Mouse (Mus musculus) liver, embryonic 12.5 days (tissue): ENCODE data around the gene Cacnb4. TPM values are rescaled to one million over a fixed set of nuclear protein-coding genes. Genes with fewer than 3 reads are reported as not detected.

Experiments used
- ATAC-seq: fragments of 200-750 bp; cut with Nextera tagmentation; 2 replicates; pipeline ENCODE4 v1.8.0; 2017; ENCODE audit warnings: moderate number of reproducible peaks, mild to moderate bottlenecking, moderate library complexity
- H3K27ac ChIP-seq: fragments of 300-500 bp; sonication (generic); 2 replicates; pipeline ENCODE4 v1.5.1; 2016; ENCODE audit warnings: mild to moderate bottlenecking
- H3K27me3 ChIP-seq: fragments of 300-500 bp; sonication (generic); replicated peaks from 2 replicates; pipeline ENCODE4 v1.6.1; 2016; ENCODE audit warnings: mild to moderate bottlenecking, moderate library complexity
- H3K36me3 ChIP-seq: fragments of 300-500 bp; sonication (generic); 2 replicates; pipeline ENCODE4 v1.6.1; 2016; ENCODE audit warnings: mild to moderate bottlenecking, moderate library complexity
- H3K4me1 ChIP-seq: fragments of 300-500 bp; sonication (generic); 2 replicates; pipeline ENCODE4 v1.6.1; 2016
- H3K4me2 ChIP-seq: fragments of 300-500 bp; sonication (generic); 2 replicates; pipeline ENCODE4 v1.6.1; 2016; ENCODE audit warnings: mild to moderate bottlenecking, moderate library complexity
- H3K4me3 ChIP-seq: fragments of 300-500 bp; sonication (generic); 2 replicates; pipeline ENCODE4 v1.5.1; 2016; ENCODE audit warnings: mild to moderate bottlenecking, moderate library complexity
- H3K9ac ChIP-seq: fragments of 300-500 bp; sonication (generic); 2 replicates; pipeline ENCODE4 v1.6.1; 2016; ENCODE audit warnings: mild to moderate bottlenecking, moderate library complexity
- H3K9me3 ChIP-seq: fragments of 300-500 bp; sonication (generic); replicated peaks from 2 replicates; pipeline ENCODE4 v1.6.1; 2016; ENCODE audit warnings: mild to moderate bottlenecking, moderate library complexity
- WGBS: fragments of 180-500 bp; shearing (Covaris S2); methylation state at CpG from one replicate; pipeline ENCODE4 v1.1.7; 2016; ENCODE audit not compliant: insufficient replicate concordance; 5-methylcytosine and 5-hydroxymethylcytosine counted together
- polyA plus RNA-seq: library from polyadenylated mRNA; unstranded; fragments of >200 nt; fragmentation: Nextera tagmentation; extraction: Ambion mirVana; gene quantifications from 2 replicates; pipeline ENCODE4 v1.2.1, GENCODE M21; 2016

Gene Cacnb4
- polyA plus RNA-seq, 1 experiment from 2014 or later: 0.31 TPM

- Histone ChIP-seq H3K27ac (no peak overlapping the region), H3K4me3 (no peak overlapping the region), H3K4me1 (no peaks in the 10 kb centered on the region), H3K9ac (no peak overlapping the region), H3K4me2 (no peak overlapping the region), H3K36me3 (no peaks in the 10 kb centered on the region), H3K27me3 (peaks cover 31% of the 10 kb centered on the region), H3K9me3 (no peaks in the 10 kb centered on the region)
- 66% methylated on average over 13 of the region's 13 CpGs for WGBS
- no peak for ATAC-seq
Observed at GRCm38 (mm10) chr2:52511799-52512198, 164.8 kb downstream of the Cacnb4 start.

GRCm38 (mm10) chr2:52509779-52510500 is 166.7 kb downstream of the Cacnb4 start:
- no peak overlapping the region for H3K27ac ChIP-seq
- peaks cover 28% of the 10 kb centered on the region for H3K27me3 ChIP-seq
- no peaks in the 10 kb centered on the region for H3K9me3 ChIP-seq
- WGBS: 68% methylated on average over 19 of the region's 19 CpGs
- ATAC-seq: no peak
- H3K4me2 ChIP-seq: no peak overlapping the region
- no peaks in the 10 kb centered on the region for H3K36me3 ChIP-seq
- no peak overlapping the region for H3K4me3 ChIP-seq
- H3K4me1 ChIP-seq: no peaks in the 10 kb centered on the region
- no peak overlapping the region for H3K9ac ChIP-seq

DNA sequence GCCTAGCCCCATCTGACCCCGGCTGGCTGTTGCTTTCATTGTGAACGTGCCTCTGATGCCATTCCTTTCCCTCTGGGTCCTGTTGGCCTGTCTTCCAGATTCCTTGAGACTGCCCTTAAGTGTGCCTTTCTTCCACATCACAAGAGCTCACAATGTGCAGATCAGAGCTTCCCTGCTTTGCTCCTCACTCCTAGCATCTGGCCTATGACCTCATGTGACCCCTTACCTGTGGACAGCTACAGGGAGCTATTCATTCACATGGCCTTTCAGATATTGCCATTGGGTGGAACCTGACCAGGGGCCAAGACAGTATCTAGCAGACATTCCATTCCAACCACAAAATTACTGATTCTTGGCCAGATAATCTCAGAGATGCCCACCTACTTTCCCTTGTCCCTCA is 171.5 kb downstream of the Cacnb4 start:
- Histone ChIP-seq H3K4me3 (no peak overlapping the region), H3K36me3 (no peaks in the 10 kb centered on the region), H3K9ac (no peak overlapping the region), H3K9me3 (no peaks in the 10 kb centered on the region), H3K27me3 (peaks cover 12% of the 10 kb centered on the region; the same call in 1 of the 2 replicates), H3K27ac (no peak overlapping the region), H3K4me2 (no peak overlapping the region), H3K4me1 (no peaks in the 10 kb centered on the region)
- WGBS: 73% methylated on average over 2 of the region's 2 CpGs
- no peak for ATAC-seq

DNA sequence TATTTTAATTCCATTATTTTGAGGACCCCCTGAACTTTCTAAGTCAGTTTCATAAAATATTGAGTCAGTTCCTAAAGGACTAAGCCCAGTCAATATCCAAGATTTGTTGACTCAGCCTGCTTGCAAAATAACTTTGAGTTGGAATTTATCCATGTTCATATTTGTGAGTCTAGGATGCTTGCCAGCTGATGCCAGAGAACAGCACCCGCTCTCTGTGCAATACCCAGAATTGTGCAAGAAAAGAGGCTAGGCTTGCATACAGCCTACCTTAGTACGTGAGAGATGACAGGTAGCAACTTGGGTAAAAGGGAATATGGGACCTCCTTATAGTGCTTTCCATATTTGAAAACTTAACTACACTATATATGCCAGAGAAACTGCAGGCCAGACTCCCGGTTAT is 171.9 kb downstream of the Cacnb4 start:
- Histone ChIP-seq H3K27me3 (peaks cover 10% of the 10 kb centered on the region; the same call in 1 of the 2 replicates), H3K36me3 (no peaks in the 10 kb centered on the region), H3K4me3 (no peak overlapping the region), H3K9ac (no peak overlapping the region), H3K27ac (no peak overlapping the region), H3K4me2 (no peak overlapping the region), H3K4me1 (no peaks in the 10 kb centered on the region), H3K9me3 (no peaks in the 10 kb centered on the region)
- 79% methylated on average over 3 of the region's 3 CpGs for WGBS
- ATAC-seq: no peak

- no peak overlapping the region for H3K4me2 ChIP-seq
- H3K36me3 ChIP-seq: no peaks in the 10 kb centered on the region
- 69% methylated on average over 6 of the region's 6 CpGs for WGBS
- H3K27me3 ChIP-seq: peaks cover 10% of the 10 kb centered on the region; the same call in 1 of the 2 replicates
- no peaks in the 10 kb centered on the region for H3K9me3 ChIP-seq
- no peak for ATAC-seq
- no peak overlapping the region for H3K9ac ChIP-seq
- no peak overlapping the region for H3K27ac ChIP-seq
- no peaks in the 10 kb centered on the region for H3K4me1 ChIP-seq
- no peak overlapping the region for H3K4me3 ChIP-seq
Observed at GRCm38 (mm10) chr2:52499849-52500262, 176.8 kb downstream of the Cacnb4 start.

DNA sequence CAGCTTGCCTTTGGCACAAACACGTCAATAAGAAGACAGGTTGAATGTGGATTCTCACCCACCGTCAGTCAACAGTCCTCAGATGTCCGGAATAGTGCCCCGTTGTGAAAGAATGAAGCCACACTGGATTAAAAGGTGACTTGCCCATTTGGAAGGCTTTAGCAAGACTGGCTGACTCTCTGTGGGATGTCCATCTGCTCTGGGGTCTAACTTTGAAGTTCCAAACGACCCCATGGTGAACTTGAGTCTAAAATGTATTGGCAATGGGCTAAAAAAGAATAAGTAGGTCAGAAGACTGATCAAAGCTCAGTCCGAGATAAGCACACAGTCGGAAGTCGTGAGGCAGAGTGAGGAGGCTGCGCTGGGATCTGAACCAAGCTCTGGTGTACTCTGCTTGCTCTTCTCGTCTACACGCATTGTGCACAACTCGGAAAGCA is 177.5 kb downstream of the Cacnb4 start:
- Histone ChIP-seq H3K4me2 (no peak overlapping the region), H3K9me3 (no peaks in the 10 kb centered on the region), H3K9ac (no peak overlapping the region), H3K36me3 (no peaks in the 10 kb centered on the region), H3K27ac (no peak overlapping the region), H3K4me1 (no peaks in the 10 kb centered on the region), H3K4me3 (no peak overlapping the region), H3K27me3 (peaks cover 10% of the 10 kb centered on the region; the same call in 1 of the 2 replicates)
- no peak for ATAC-seq
- WGBS: 71% methylated on average over 12 of the region's 12 CpGs

GRCm38 (mm10) chr2:52495097-52495694 is 181.4 kb downstream of the Cacnb4 start:
- H3K27ac ChIP-seq: no peak overlapping the region
- no peak for ATAC-seq
- no peaks in the 10 kb centered on the region for H3K36me3 ChIP-seq
- WGBS: 72% methylated on average over 11 of the region's 11 CpGs
- H3K9me3 ChIP-seq: no peaks in the 10 kb centered on the region
- H3K4me3 ChIP-seq: no peak overlapping the region
- H3K4me2 ChIP-seq: no peak overlapping the region
- H3K4me1 ChIP-seq: no peaks in the 10 kb centered on the region
- no peak overlapping the region for H3K9ac ChIP-seq
- no peaks in the 10 kb centered on the region for H3K27me3 ChIP-seq

DNA sequence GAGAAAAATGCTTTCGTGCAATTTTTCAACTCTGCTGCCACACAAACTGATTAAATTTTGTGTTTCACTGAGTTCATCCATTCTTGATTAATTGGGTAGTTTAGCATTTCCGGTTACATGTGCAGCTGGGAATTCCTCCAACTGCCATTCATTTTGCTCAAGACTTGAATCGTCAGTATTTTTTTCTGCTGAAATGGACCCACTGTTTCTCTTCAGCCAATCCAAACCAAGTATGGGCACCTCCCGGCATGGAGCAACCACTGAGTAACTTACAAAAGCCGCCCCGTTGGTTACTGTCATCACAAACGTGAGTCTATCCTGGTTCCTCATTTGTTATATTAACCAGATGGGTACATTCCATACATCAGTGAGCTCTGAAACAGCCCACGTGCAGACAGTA is 182.4 kb downstream of the Cacnb4 start:
- no peak overlapping the region for H3K4me2 ChIP-seq
- no peaks in the 10 kb centered on the region for H3K4me1 ChIP-seq
- no peak overlapping the region for H3K4me3 ChIP-seq
- no peaks in the 10 kb centered on the region for H3K27me3 ChIP-seq
- WGBS: 55% methylated on average over 8 of the region's 8 CpGs
- ATAC-seq: no peak
- H3K36me3 ChIP-seq: no peaks in the 10 kb centered on the region
- no peak overlapping the region for H3K9ac ChIP-seq
- H3K9me3 ChIP-seq: no peaks in the 10 kb centered on the region
- H3K27ac ChIP-seq: no peak overlapping the region

GRCm38 (mm10) chr2:52492867-52493266 is 183.8 kb downstream of the Cacnb4 start:
- H3K9me3 ChIP-seq: no peaks in the 10 kb centered on the region
- H3K4me1 ChIP-seq: no peaks in the 10 kb centered on the region
- no peak overlapping the region for H3K4me3 ChIP-seq
- H3K4me2 ChIP-seq: no peak overlapping the region
- no peaks in the 10 kb centered on the region for H3K36me3 ChIP-seq
- 80% methylated on average over 13 of the region's 13 CpGs for WGBS
- H3K27me3 ChIP-seq: no peaks in the 10 kb centered on the region
- no peak overlapping the region for H3K9ac ChIP-seq
- no peak for ATAC-seq
- H3K27ac ChIP-seq: no peak overlapping the region

DNA sequence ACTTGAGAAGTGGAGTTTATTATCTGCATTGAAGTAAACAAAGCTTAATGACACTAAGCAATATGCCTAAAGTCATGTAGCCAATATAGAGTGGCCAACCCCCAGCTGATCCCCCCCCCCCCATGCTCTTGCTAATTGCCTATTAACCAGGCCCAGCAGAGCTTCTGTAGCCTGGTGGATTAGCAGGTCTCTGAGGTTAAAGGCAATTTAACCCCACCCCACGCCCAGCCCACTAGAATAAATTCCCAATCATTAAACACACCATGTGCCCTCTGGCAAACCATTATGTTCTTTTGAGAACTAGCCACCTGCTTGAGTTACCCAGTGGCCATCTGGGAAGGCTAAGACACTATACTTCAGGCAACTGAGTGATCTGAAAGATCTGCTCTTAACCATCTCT is 186.8 kb downstream of the Cacnb4 start:
- H3K4me2 ChIP-seq: no peak overlapping the region

DNA sequence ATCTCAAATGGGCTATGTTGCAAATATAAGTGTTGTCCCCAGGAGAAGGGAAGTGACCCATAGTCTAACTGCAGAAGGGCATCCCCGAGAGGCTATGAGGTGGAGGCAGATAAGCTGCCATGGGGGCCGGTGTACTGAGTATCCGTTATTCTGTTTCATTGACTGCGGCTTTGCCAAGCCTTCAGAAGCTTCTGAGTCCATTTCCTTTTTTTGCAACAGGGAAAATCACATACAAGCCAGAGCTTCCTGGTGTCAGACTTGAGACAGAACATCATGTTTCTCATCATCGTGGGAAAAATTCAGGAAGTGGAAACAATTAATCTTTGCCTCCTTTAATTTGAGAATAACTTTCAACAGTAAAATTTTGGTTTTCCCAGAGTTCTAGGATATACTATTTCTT is 193.1 kb downstream of the Cacnb4 start:
- no peaks in the 10 kb centered on the region for H3K4me1 ChIP-seq
- no peak overlapping the region for H3K4me3 ChIP-seq
- no peaks in the 10 kb centered on the region for H3K36me3 ChIP-seq
- no peaks in the 10 kb centered on the region for H3K27me3 ChIP-seq
- H3K4me2 ChIP-seq: no peak overlapping the region
- H3K27ac ChIP-seq: no peak overlapping the region
- H3K9me3 ChIP-seq: no peaks in the 10 kb centered on the region
- ATAC-seq: no peak
- no peak overlapping the region for H3K9ac ChIP-seq
- 24% methylated on average over 5 of the region's 5 CpGs for WGBS

More for the DNA sequence above, 186.8 kb downstream of the Cacnb4 start:
- 41% methylated on average over 1 of the region's 1 CpGs for whole genome bisulfite sequencing
- Histone ChIP-seq H3K4me3 (no peak overlapping the region), H3K36me3 (no peaks in the 10 kb centered on the region), H3K9me3 (no peaks in the 10 kb centered on the region), H3K27ac (no peak overlapping the region), H3K4me1 (no peaks in the 10 kb centered on the region), H3K27me3 (no peaks in the 10 kb centered on the region), H3K9ac (no peak overlapping the region)
- no peak for ATAC-seq

GRCm38 (mm10) chr2:52480476-52480875 is 196.2 kb downstream of the Cacnb4 start:
- no peak overlapping the region for H3K27ac ChIP-seq
- no peaks in the 10 kb centered on the region for H3K27me3 ChIP-seq
- no peak overlapping the region for H3K4me3 ChIP-seq
- no peak overlapping the region for H3K9ac ChIP-seq
- no peaks in the 10 kb centered on the region for H3K36me3 ChIP-seq
- H3K4me2 ChIP-seq: no peak overlapping the region
- H3K9me3 ChIP-seq: no peaks in the 10 kb centered on the region
- 73% methylated on average over 8 of the region's 8 CpGs for WGBS
- peaks cover 12% of the 10 kb centered on the region for H3K4me1 ChIP-seq
- ATAC-seq: no peak
